Mouse (Mus musculus): ENCODE measurements around the gene Defa22. TPM values are rescaled to one million over a fixed set of nuclear protein-coding genes. Genes with fewer than 3 reads are reported as not detected.

The Defa22 gene
- not detected for polyA plus RNA-seq (2014; fragmentation: Illumina TruSeq; extraction: RNeasy Lipid Tissue Mini Kit (QIAGEN cat#74804))

DNA sequence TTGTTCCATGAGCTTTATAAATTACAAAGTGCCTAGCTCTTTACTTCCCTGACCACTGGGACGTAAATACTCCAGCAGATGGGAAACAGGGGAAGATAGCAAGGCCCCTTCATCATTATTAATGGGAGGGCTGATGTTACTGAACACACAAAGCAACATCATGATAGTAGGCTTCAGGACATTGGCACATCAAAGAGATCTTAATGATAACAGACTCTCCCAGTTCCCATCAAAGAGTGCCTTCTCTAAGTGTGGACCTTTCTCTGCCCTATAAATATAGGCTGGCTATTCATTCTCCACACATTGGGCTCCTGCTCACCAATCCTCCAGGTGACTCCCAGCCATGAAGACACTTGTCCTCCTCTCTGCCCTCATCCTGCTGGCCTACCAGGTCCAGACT, at the start of gene Defa22:
Gene Defa22, plus strand, starts transcription at position 301 of the 400 bp plus-strand sequence.

DNA sequence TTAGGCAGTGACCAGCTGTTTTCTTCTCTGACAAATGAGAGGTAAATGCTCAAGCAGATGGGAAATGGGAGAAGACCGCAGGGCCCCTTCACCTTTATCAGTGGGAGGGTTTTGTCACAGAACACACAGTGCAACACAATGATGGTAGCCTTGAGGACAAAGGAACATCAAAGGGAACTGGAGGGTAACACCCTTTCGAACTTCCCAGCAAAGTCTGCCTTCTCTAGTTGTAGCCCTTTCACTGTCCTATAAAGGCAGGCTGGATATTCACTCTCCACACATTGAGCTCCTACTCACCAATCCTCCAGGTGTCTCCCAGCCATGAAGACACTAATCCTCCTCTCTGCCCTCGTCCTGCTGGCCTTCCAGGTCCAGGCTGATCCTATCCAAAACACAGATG, 27.7 kb upstream of the Defa22 start, which contains the start of gene Defa30:
Gene Defa30, plus strand, starts transcription at position 301 of the 400 bp plus-strand sequence.

DNA sequence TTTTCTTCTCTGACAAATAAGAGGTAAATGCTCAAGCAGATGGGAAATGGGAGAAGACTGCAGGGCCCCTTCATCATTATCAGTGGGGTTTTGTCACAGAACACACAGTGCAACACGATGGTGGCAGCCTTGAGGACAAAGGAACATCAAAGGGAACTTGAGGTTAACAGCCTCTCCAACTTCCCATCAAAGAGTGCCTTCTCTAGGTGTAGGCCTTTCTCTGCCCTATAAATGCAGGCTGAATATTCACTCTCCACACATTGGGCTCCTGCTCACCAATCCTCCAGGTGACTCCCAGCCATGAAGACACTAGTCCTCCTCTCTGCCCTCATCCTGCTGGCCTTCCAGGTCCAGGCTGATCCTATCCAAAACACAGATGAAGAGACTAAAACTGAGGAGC, 29.2 kb downstream of the Defa22 start, which contains the start of gene Defa31:
Gene Defa31, plus strand, starts transcription at position 301 of the 400 bp plus-strand sequence.

DNA sequence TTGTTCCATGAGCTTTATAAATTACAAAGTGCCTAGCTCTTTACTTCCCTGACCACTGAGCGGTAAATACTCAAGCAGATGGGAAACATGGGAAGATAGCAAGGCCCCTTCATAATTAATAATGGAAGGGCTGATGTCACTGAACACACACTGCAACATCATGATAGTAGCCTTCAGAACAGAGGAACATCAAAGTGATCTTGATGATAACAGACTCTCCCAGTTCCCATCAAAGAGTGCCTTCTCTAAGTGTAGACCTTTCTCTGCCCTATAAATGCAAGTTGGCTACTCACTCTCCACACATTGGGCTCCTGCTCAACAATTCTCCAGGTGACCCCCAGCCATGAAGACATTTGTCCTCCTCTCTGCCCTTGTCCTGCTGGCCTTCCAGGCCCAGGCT, 39.2 kb downstream of the Defa22 start, which contains the start of gene Gm15293:
Gene Gm15293, plus strand, starts transcription at position 301 of the 400 bp plus-strand sequence.

Other genes starting within 250 kb of the Defa22 start
- not detected for gene Gm6040, start 240.2 kb upstream of the Defa22 start, polyA plus RNA-seq (2014; fragmentation: Illumina TruSeq; extraction: RNeasy Lipid Tissue Mini Kit (QIAGEN cat#74804))
- gene AY761185, start 217.6 kb upstream of the Defa22 start, polyA plus RNA-seq (2014; fragmentation: Illumina TruSeq; extraction: RNeasy Lipid Tissue Mini Kit (QIAGEN cat#74804)): not detected
- not detected for gene Defa21, start 136.7 kb upstream of the Defa22 start, polyA plus RNA-seq (2014; fragmentation: Illumina TruSeq; extraction: RNeasy Lipid Tissue Mini Kit (QIAGEN cat#74804))
- not detected for gene Defa23, start 107.2 kb upstream of the Defa22 start, polyA plus RNA-seq (2014; fragmentation: Illumina TruSeq; extraction: RNeasy Lipid Tissue Mini Kit (QIAGEN cat#74804))
- not detected for gene Defa35, start 97.2 kb upstream of the Defa22 start, polyA plus RNA-seq (2014; fragmentation: Illumina TruSeq; extraction: RNeasy Lipid Tissue Mini Kit (QIAGEN cat#74804))
- not detected for gene Defa25, start 77.8 kb upstream of the Defa22 start, polyA plus RNA-seq (2014; fragmentation: Illumina TruSeq; extraction: RNeasy Lipid Tissue Mini Kit (QIAGEN cat#74804))
- gene Gm14851, start 66.2 kb upstream of the Defa22 start, polyA plus RNA-seq (2014; fragmentation: Illumina TruSeq; extraction: RNeasy Lipid Tissue Mini Kit (QIAGEN cat#74804)): not detected
- not detected for gene Defa30, start 27.6 kb upstream of the Defa22 start, polyA plus RNA-seq (2014; fragmentation: Illumina TruSeq; extraction: RNeasy Lipid Tissue Mini Kit (QIAGEN cat#74804))
- not detected for gene Defa31, start 29.3 kb downstream of the Defa22 start, polyA plus RNA-seq (2014; fragmentation: Illumina TruSeq; extraction: RNeasy Lipid Tissue Mini Kit (QIAGEN cat#74804))
- gene Gm15293, start 39.3 kb downstream of the Defa22 start, polyA plus RNA-seq (2014; fragmentation: Illumina TruSeq; extraction: RNeasy Lipid Tissue Mini Kit (QIAGEN cat#74804)): not detected
- not detected for gene Gm15292, start 87.5 kb downstream of the Defa22 start, polyA plus RNA-seq (2014; fragmentation: Illumina TruSeq; extraction: RNeasy Lipid Tissue Mini Kit (QIAGEN cat#74804))
- gene Defa27, start 153.3 kb downstream of the Defa22 start, polyA plus RNA-seq (2014; fragmentation: Illumina TruSeq; extraction: RNeasy Lipid Tissue Mini Kit (QIAGEN cat#74804)): not detected
- not detected for gene Defa29, start 164.7 kb downstream of the Defa22 start, polyA plus RNA-seq (2014; fragmentation: Illumina TruSeq; extraction: RNeasy Lipid Tissue Mini Kit (QIAGEN cat#74804))
- gene Defa2, start 216.2 kb downstream of the Defa22 start, polyA plus RNA-seq (2014; fragmentation: Illumina TruSeq; extraction: RNeasy Lipid Tissue Mini Kit (QIAGEN cat#74804)): not detected
- gene Defa33, start 229.5 kb downstream of the Defa22 start, polyA plus RNA-seq (2014; fragmentation: Illumina TruSeq; extraction: RNeasy Lipid Tissue Mini Kit (QIAGEN cat#74804)): not detected

Measured in ovary, adult 10 weeks (tissue).